Mouse (Mus musculus) hindbrain, embryonic 10.5 days (tissue): ENCODE results near the gene Kit. TPM values are rescaled to one million over a fixed set of nuclear protein-coding genes. Genes with fewer than 3 reads are reported as not detected.
A peak's percentile ranks its signal among the peaks of the same experiment; 100 is the strongest.

Experiments
- DNase-seq: peaks from one replicate; pipeline ENCODE4 v3.0.0-alpha.2; 2017; ENCODE audit warnings: low spot score
- H3K27ac ChIP-seq: fragments of 300-500 bp; sonication (generic); 2 replicates; pipeline ENCODE4 v1.5.1; 2016; ENCODE audit warnings: mild to moderate bottlenecking, moderate library complexity
- H3K27me3 ChIP-seq: fragments of 300-500 bp; sonication (generic); 2 replicates; pipeline ENCODE4 v1.6.1; 2016; ENCODE audit warnings: mild to moderate bottlenecking; ENCODE audit not compliant: poor library complexity, insufficient read depth, severe bottlenecking
- H3K36me3 ChIP-seq: fragments of 300-500 bp; sonication (generic); 2 replicates; pipeline ENCODE4 v1.6.1; 2016; ENCODE audit warnings: mild to moderate bottlenecking, moderate library complexity
- H3K4me1 ChIP-seq: fragments of 300-500 bp; sonication (generic); replicated peaks from 2 replicates; pipeline ENCODE4 v1.6.1; 2016; ENCODE audit warnings: mild to moderate bottlenecking
- H3K4me3 ChIP-seq: fragments of 300-500 bp; sonication (generic); 2 replicates; pipeline ENCODE4 v1.5.1; 2016; ENCODE audit warnings: mild to moderate bottlenecking, moderate library complexity
- H3K9me3 ChIP-seq: fragments of 300-500 bp; sonication (generic); 2 replicates; pipeline ENCODE4 v1.6.1; 2016; ENCODE audit warnings: mild to moderate bottlenecking, moderate library complexity
- WGBS: fragments of 180-500 bp; shearing (Covaris S2); methylation state at CpG from one replicate; pipeline ENCODE4 v1.1.7; 2016; 5-methylcytosine and 5-hydroxymethylcytosine counted together
- polyA plus RNA-seq: library from polyadenylated mRNA; unstranded; fragments of >200 nt; fragmentation: Nextera tagmentation; extraction: Ambion mirVana; gene quantifications from 2 replicates; pipeline ENCODE4 v1.2.1, GENCODE M21; 2016

The Kit gene
- polyA plus RNA-seq: 23.5 and 29.8 TPM in 2 replicates

GRCm38 (mm10) chr5:75574852-75575566 is at the start of gene Kit:
Gene Kit (plus strand): TSS chr5:75574916.
- peak within 1 kb of the TSS; percentile 91 for H3K27ac ChIP-seq
- DNase-seq: peak; percentile 90
- H3K9me3 ChIP-seq: no peaks in the 10 kb centered on the region
- under 1% methylated on average over 65 of the region's 65 CpGs for WGBS
- no peaks in the 10 kb centered on the region for H3K36me3 ChIP-seq
- peaks cover 32% of the 10 kb centered on the region for H3K27me3 ChIP-seq
- H3K4me1 ChIP-seq: peaks cover 47% of the 10 kb centered on the region
- peak within 1 kb of the TSS; percentile 81 for H3K4me3 ChIP-seq

GRCm38 (mm10) chr5:75536156-75536555 is 38.6 kb upstream of the Kit start:
- Histone ChIP-seq H3K4me3 (no peak overlapping the region), H3K9me3 (no peaks in the 10 kb centered on the region), H3K4me1 (peaks cover 11% of the 10 kb centered on the region), H3K27ac (no peak overlapping the region), H3K36me3 (no peaks in the 10 kb centered on the region), H3K27me3 (no peaks in the 10 kb centered on the region)
- WGBS: 76% methylated on average over 3 of the region's 3 CpGs
- DNase-seq: no peak

DNA sequence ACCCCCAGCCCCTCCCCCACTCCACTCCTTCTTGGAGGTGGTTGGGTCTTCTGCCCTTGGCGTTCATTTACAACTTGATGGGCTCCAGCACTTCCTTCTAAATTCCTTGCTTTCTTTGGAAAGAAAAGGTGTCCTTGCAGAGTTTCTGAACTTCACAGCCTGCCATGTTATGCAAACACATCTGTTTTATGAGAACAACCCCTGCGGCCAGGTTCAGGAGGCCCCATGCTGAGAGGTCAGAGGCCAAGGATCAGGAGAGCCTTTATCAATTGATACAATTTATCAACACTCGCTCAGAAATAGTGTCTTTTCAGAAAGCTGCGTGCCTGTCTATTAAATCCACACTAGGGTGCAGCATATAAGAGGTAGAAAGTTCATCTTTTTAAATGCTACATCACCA is 37.0 kb upstream of the Kit start:
- Histone ChIP-seq H3K27ac (no peak overlapping the region), H3K36me3 (no peaks in the 10 kb centered on the region), H3K9me3 (no peaks in the 10 kb centered on the region), H3K4me3 (no peak overlapping the region), H3K27me3 (no peaks in the 10 kb centered on the region), H3K4me1 (peaks cover 11% of the 10 kb centered on the region)
- no peak for DNase-seq
- 21% methylated on average over 4 of the region's 4 CpGs for WGBS

GRCm38 (mm10) chr5:75538458-75538857 is 36.3 kb upstream of the Kit start:
- Histone ChIP-seq H3K4me1 (peaks cover 11% of the 10 kb centered on the region), H3K36me3 (no peaks in the 10 kb centered on the region), H3K9me3 (no peaks in the 10 kb centered on the region), H3K4me3 (no peak overlapping the region), H3K27ac (no peak overlapping the region), H3K27me3 (no peaks in the 10 kb centered on the region)
- WGBS: 16% methylated on average over 4 of the region's 4 CpGs
- DNase-seq: no peak

- H3K27me3 ChIP-seq: no peaks in the 10 kb centered on the region
- no peaks in the 10 kb centered on the region for H3K36me3 ChIP-seq
- no peak overlapping the region for H3K4me3 ChIP-seq
- no peaks in the 10 kb centered on the region for H3K9me3 ChIP-seq
- H3K4me1 ChIP-seq: peaks cover 11% of the 10 kb centered on the region
- no peak overlapping the region for H3K27ac ChIP-seq
- 35% methylated on average over 6 of the region's 6 CpGs for WGBS
- no peak for DNase-seq
Measured at GRCm38 (mm10) chr5:75539098-75539497, 35.6 kb upstream of the Kit start.

DNA sequence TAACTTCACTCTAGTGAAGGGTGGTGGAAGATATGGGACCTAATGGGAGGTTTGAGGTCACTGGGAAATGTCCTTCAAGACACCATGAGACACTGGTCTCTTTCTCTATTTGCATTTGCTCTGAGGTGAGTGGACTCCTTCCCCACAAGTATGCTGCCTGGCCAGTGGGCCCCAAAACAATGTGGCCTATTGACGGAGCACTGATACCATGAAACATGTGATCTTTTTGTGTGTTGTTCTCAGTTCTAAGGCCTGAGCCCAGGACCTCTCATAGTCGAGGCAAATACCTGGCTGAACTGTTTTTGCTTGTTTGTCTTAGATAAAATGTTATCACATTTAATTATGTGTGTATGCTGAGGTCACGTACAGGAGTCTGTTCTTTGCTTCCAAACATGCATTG is 31.0 kb upstream of the Kit start:
- Histone ChIP-seq H3K4me1 (no peaks in the 10 kb centered on the region; the same call in 1 of the 2 replicates), H3K9me3 (no peaks in the 10 kb centered on the region), H3K36me3 (no peaks in the 10 kb centered on the region), H3K27ac (no peak overlapping the region), H3K4me3 (no peak overlapping the region), H3K27me3 (no peaks in the 10 kb centered on the region)
- no peak for DNase-seq
- 85% methylated on average over 3 of the region's 3 CpGs for WGBS

DNA sequence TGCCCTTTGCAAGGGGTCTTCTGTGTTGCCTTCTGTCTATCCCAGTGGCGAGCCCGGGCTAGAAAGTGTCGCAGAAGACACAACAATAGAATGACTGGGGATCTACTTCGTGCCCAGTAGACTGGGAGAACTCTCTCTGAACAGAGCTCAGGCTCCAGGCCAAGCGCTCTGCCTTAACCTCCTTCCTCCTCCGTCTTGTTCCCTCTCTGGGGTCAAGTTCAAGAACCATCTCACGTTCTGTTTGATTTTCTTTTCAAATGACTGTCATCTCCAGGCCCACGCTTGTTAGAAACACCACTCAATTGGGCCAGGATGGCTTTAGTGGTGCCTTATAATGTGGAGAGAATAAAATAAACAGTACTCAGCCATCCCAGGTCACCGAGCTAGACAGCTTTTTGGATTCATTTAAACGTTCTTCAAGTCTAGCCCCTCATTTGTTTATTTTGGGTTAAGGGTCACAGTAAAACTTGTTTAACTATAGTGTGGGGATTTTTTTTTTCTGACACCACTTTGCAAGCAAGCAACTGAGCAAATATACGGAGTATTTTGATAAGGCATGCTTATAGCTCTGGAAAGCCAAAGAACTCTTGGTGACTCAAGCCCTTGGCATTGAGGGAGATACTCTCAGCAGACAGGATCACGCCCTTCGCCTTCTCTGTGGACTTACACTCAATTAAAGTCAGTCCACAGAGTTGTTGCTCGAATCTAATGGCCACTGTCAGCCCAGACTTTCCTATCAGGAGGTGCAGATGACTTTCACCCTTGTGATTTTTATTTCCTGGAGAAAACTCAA is 30.0 kb upstream of the Kit start:
- no peaks in the 10 kb centered on the region for H3K4me1 ChIP-seq
- H3K36me3 ChIP-seq: no peaks in the 10 kb centered on the region
- H3K4me3 ChIP-seq: no peak overlapping the region
- H3K9me3 ChIP-seq: no peaks in the 10 kb centered on the region
- H3K27me3 ChIP-seq: no peaks in the 10 kb centered on the region
- no peak for DNase-seq
- 76% methylated on average over 14 of the region's 14 CpGs for WGBS
- H3K27ac ChIP-seq: no peak overlapping the region

GRCm38 (mm10) chr5:75545265-75545643 is 29.5 kb upstream of the Kit start:
- no peaks in the 10 kb centered on the region for H3K9me3 ChIP-seq
- DNase-seq: no peak
- no peak overlapping the region for H3K27ac ChIP-seq
- 85% methylated on average over 4 of the region's 4 CpGs for WGBS
- no peaks in the 10 kb centered on the region for H3K36me3 ChIP-seq
- no peaks in the 10 kb centered on the region for H3K27me3 ChIP-seq
- no peaks in the 10 kb centered on the region for H3K4me1 ChIP-seq
- H3K4me3 ChIP-seq: no peak overlapping the region

GRCm38 (mm10) chr5:75553021-75553420 is 21.7 kb upstream of the Kit start:
- H3K4me1 ChIP-seq: peaks cover 5% of the 10 kb centered on the region
- H3K9me3 ChIP-seq: no peaks in the 10 kb centered on the region
- no peak for DNase-seq
- no peak overlapping the region for H3K27ac ChIP-seq
- H3K4me3 ChIP-seq: no peak overlapping the region
- H3K36me3 ChIP-seq: no peaks in the 10 kb centered on the region
- no peaks in the 10 kb centered on the region for H3K27me3 ChIP-seq
- 87% methylated on average over 3 of the region's 3 CpGs for WGBS

DNA sequence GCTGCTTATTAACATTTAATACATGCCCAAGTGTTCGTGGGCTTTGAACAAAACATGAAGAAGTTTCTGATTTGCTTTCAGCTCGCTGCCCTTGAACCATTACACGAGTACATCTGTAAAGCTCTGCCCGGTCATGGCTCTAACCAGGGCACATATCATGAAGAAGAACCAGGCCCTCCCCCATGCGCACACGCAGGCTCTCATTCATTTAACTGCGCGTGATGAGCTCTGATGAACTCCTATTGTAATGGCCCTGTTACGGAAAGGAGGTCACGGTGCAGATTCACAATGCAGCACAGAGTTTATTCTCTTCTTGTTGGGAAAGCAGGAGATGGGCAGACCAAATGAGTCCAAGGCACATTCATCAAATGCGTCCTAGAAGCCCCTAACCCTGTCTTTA is 17.1 kb upstream of the Kit start:
- peaks cover 6% of the 10 kb centered on the region for H3K4me1 ChIP-seq
- no peak for DNase-seq
- H3K36me3 ChIP-seq: no peaks in the 10 kb centered on the region
- no peaks in the 10 kb centered on the region for H3K27me3 ChIP-seq
- H3K4me3 ChIP-seq: no peak overlapping the region
- 68% methylated on average over 11 of the region's 11 CpGs for WGBS
- H3K27ac ChIP-seq: no peak overlapping the region
- H3K9me3 ChIP-seq: no peaks in the 10 kb centered on the region

DNA sequence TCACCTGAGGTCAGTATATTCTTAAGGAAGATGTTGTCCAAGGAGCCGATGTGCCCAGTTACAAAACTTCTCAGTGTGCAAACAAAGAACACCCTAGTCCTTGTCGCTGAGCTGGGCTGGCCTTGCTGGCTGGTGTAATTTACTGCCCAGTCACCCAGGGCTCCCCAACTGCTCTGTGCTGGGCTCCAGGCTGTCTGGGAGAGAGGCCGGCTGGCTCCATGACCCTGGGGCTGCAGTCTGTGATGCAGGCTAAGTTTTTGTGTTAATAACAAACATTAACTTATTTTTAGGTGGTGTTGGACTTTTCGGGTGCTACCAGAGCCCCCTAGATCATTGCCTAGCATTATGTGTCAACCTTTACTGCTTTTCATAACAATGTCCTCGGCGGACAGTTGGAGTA is 15.4 kb upstream of the Kit start:
- Histone ChIP-seq H3K9me3 (no peaks in the 10 kb centered on the region), H3K27ac (no peak overlapping the region), H3K4me3 (no peak overlapping the region), H3K27me3 (no peaks in the 10 kb centered on the region), H3K4me1 (peaks cover 6% of the 10 kb centered on the region), H3K36me3 (no peaks in the 10 kb centered on the region)
- WGBS: 89% methylated on average over 6 of the region's 6 CpGs
- no peak for DNase-seq

- peaks cover 6% of the 10 kb centered on the region for H3K4me1 ChIP-seq
- no peak overlapping the region for H3K27ac ChIP-seq
- H3K27me3 ChIP-seq: no peaks in the 10 kb centered on the region
- WGBS: 92% methylated on average over 2 of the region's 2 CpGs
- H3K4me3 ChIP-seq: no peak overlapping the region
- no peaks in the 10 kb centered on the region for H3K9me3 ChIP-seq
- H3K36me3 ChIP-seq: no peaks in the 10 kb centered on the region
- no peak for DNase-seq
Measured at GRCm38 (mm10) chr5:75561231-75561630, 13.5 kb upstream of the Kit start.

DNA sequence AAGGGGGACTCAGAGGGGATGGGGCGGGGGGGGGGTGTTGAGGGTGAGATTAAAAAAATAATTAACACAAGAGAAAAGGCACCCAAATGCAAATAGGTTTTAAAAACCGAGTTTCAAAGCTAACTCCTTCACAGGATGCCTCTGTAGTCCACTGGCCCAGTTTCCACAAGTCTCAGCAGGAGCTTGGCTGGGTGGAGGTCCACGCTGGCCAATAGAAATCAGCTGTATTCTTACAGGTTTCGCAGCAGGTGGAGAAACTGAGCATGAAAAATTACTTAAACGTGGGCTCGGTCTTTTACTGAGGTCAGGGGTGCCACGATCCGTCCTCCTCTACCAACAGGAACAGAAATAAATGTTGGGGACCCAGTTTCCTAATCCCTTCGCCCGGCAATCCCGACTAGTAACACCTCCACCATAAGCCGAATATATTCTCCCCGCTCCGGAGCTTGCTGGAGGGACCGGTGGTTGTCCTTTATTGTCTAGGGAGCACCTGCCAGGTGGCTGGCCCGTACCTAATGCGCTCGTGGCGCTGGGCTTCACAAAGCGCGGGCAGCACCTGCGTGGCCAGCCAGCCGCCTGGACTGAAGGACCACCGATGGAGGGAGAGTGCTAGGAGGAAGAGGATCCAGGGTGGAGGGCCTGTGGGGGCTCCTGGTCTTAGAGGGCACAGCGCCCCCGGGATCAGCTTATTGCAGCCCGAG is 415 bp upstream of the Kit start:
- no peak for DNase-seq
- Histone ChIP-seq H3K4me3 (peak overlapping the region; percentile 81), H3K27me3 (peaks cover 32% of the 10 kb centered on the region), H3K4me1 (peaks cover 47% of the 10 kb centered on the region), H3K9me3 (no peaks in the 10 kb centered on the region), H3K27ac (peak overlapping the region; percentile 91), H3K36me3 (no peaks in the 10 kb centered on the region)
- 3% methylated on average over 27 of the region's 27 CpGs for WGBS
